Mouse (Mus musculus): ENCODE data around the gene Plekhh3. TPM values are rescaled to one million over a fixed set of nuclear protein-coding genes. Genes with fewer than 3 reads are reported as not detected.

Plekhh3 gene
- 10 to 100 TPM; 18.4 to 24.0 TPM for total RNA-seq (2021)
- long read RNA-seq, experiment 1, partial matches to known transcripts, result 4 of 17 reads
- long read RNA-seq, experiment 1, other reads (novel, unspliced or antisense), result 8 of 17 reads
- long read RNA-seq, experiment 2, transcript Plekhh3-206 (13 exons, 3,010 nt), result major isoform, 7 of 30 reads
- long read RNA-seq, experiment 2, partial matches to known transcripts, result 11 of 30 reads
- long read RNA-seq, experiment 2, other reads (novel, unspliced or antisense), result 7 of 30 reads

DNA sequence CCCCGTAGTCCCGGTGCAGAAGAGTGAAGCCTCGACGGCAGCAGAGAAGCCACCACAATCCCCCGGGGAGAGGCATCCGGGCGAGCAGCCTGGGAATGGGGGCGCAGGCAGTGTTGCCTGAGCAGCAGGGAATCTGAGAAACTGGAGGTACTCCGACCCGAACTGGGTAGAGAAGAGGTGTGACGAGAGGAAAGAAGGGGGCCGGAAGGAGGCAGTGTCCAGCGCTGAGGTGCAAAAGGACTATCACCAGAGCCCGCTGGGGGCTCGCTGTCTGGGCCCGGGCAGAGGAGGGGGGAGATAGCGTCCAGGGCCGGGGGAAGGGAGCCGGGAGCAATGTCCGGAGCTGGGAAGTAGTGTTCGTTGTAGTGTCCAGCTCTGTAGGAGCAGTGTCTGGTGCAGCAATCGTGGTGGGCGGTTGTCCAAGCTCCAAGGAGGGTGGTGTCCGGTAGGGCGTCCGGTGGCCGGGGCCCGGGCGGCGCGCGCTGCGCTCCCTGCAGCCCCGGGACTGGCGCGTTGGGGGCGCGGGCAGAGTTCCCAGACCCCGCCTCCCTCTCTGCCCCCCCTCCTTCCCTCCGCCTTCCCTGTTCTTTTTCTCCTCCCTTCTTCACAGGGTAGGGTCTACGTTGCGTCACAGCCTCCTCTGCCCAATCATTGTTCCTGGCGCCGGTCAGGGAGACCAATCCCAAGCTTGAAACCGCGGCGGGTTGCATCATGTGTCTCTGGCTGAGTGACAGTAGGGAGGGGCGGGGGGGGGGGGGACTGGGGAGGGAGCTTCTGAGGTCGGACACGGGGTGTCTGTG lies at the start of gene Plekhh3:
Gene Plekhh3 (minus strand): TSS at position 541 of the 800 bp plus-strand sequence.
- DNase-seq, result peak; percentile 97

DNA sequence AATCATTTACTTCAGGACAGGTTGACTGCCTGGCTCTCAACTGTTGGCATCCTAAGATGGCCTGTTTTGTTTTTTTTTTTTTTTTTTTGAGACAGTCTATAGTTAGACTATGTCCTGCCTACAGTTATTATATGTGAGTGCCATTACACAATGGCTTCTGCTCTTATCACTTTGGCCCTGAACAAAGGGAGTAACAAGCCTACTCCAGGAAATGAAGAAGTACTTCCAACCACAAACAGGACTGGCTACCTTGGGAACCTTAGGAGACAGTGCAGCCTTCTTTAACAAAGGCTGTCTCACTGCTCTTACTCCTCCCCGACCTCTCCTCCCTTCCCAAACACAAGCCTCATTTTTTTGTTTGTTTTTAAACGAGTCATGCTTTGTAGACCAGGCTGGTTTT lies 49.7 kb upstream of the Plekhh3 start:
- no peak for DNase-seq

DNA sequence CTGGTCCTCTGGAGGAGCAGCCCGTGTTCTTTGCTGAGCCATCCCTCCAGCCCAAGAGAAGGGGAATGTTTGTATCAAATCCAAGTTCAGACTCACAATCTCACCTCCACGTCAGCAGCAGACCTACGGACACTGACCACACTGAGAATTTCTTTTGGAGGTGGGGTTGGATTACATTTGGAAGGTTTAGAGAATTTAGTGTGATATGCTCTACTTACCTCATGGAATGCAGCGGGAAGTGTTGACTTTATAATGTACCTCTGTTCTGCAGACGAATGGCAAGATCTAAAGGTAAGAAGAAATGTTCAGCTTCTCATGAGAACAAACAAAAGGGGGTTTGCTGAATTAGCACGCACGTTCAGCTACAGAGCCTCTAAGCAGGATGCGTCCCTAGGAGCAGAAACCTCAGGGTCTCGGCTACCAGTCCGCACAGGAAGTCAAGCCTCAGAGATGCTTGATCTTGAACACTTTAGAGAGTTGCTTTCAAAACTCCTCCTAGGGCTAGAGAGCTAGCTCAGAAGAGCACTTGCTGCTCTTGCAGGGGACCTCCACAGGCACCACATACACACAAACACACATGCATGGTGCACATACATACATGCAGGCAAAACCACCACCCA lies 47.4 kb upstream of the Plekhh3 start:
- DNase-seq, result no peak

DNA sequence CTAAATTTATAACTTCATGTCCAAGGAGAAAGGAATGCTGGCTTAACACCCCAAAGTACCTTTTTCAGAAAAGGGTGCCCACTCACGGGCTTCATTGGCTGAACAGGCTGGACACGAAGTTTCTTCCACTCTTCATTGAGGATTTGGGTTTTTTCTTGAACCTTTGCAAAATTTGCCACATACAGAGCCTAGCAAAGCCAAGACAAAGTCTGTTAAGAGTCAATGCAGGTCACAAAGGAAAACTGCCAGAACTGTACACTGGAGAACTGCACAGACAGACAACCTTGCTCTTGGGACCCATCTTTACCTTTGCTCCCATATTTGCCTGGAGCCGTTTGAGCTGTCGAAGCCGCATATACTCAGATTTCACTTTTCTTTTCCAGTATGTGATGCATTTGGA lies 45.8 kb upstream of the Plekhh3 start:
- no peak for DNase-seq

DNA sequence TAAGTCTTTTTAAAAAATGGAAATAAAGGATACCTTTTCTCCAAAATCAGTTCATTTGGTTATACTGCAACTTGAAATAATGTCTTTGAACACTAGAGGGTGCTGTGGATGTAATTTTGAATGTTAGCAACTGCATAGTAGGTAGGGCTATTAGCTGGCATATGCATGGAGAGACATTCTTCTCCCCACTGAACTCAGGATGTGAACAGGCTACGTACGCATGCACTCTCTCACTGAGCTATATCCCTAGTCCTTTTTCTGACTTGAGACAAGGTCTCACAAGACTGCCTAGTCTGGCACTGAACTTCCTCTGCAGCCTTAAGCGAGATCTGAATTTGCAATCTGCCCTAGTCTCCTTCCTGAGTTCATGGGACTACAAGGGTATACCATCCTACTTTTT lies 40.8 kb upstream of the Plekhh3 start:
- no peak for DNase-seq

DNA sequence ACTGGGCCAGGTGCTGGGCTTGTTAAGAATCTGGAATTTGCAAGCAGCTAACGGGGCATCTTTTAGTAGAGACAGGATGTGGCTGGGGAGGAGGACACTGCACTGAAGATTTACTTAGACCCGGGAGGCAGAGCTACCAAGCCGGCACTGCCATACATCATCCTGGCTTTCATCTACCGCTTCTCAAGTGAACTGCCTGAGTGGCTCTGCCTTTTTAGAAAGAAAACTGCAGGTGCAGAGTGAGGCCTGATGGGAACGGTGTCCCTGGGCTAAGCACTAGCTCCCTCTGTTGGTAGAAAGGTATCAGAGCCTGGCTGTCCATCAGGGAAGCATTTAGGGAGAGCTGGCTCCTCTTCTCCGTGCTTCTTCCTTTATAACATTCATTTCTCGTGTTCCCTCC lies 29.8 kb upstream of the Plekhh3 start:
- no peak for DNase-seq

DNA sequence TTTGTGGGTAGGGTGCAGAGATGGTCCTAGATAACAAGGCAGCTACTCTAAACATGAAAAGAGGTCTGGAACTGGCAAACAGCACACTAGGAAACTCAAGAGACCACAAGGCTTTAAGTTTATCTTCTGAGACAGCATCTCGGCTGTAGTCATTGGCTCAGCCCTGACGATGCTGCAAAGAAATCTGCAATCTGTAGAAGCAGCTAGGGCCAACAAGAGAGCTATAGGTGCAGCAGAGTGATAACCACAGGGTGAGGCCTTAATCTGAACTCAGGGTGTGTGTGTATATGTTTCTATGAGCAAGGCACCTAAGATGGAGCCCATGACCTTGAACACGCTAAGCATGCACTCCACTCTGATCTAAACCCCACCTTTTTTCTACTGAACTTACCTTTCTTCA lies 28.4 kb upstream of the Plekhh3 start:
- no peak for DNase-seq

DNA sequence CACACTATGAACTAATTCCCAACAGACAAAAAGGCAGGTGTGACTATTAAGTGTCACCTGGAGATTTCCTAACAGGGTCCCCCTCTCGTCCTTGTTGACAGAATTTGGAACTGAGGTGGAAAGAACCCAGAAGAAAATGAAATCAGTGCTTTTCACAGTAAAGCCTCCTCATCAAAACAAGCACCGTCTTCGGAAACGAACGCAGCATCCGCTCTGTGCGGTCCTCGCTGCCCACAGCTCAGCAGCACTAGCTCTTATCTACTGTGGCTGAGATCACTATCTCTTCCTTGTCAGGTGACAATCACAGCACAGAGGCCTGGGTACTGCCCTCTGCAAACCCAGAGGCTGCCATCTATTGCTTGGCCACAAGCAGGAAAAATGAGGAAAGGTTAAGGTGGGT lies 25.0 kb upstream of the Plekhh3 start:
- no peak for DNase-seq

DNA sequence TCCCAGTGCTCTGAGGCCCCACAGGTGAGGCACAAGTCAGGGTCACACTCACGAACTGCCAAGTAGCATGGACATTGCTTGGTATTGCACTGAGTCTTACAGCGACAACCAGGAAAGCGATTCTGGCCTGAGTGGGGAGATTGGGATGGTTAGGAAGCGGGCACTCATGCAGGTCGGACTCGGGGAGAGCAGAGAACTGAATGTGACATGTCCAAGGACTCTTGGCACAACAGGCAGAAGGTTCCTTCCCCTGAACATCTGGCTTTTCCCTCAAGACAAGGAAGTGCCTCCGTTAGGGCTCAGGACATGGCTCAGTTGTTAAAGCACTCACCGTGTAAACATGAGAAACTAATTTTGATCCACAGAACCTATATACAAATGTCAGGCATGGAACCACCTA lies 24.4 kb upstream of the Plekhh3 start:
- no peak for DNase-seq

DNA sequence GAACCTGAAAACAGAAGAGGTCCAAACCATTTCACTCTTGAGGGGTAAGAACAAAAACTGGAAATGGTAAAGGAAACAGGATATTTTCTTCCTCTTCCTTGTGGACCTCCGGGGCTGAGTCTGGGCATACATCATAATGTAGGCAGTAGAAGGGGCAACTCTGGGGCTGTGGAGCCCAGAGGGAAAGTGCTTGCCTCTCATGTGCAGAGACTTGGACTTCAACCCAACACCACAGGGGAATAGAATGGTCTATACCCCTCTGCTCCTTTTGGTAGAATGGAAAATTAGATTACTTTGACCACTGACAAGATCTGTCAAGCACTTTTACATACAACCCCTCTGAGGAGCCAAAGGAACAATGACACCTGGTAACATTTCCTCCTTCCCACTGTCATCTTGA lies 23.9 kb upstream of the Plekhh3 start:
- no peak for DNase-seq

DNA sequence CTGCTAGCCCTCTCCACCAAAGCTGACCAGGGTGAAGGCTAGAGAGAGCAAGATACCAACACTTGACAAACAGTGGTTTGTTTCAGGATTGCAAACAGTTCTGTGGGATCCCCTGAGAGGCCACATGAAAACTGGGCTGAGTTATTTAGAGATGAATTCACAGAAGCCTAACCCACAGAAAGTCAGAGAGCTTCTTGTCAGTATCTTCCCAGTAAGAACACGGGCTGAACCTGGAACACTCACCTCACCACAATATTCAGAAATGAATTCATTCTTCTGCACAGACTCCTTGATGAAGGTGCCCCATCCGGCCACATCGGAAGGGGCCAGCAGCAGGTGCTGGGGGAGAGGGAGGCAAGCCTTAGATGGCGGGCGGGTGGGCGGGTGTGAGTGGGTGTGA lies 23.5 kb upstream of the Plekhh3 start:
- DNase-seq, result no peak

DNA sequence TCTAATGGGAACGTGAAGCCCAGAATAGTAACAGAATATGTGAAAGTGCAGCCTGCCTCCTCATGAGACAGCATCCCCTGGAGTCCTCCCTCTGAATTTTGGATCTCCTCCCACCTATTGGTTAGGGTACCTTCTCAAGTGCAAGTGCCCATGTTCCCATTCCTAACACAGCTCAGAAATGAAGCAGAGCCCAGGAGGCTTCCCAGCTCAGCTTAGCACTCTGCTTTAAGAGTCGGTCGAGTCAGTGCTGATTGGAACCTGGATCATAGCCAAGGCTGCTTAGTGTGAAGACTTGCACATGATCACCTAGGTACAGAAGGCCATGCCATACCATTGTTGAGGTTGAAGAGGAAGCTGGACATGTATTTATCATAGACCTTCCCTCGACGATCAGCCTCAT lies 23.0 kb upstream of the Plekhh3 start:
- DNase-seq, result no peak

DNA sequence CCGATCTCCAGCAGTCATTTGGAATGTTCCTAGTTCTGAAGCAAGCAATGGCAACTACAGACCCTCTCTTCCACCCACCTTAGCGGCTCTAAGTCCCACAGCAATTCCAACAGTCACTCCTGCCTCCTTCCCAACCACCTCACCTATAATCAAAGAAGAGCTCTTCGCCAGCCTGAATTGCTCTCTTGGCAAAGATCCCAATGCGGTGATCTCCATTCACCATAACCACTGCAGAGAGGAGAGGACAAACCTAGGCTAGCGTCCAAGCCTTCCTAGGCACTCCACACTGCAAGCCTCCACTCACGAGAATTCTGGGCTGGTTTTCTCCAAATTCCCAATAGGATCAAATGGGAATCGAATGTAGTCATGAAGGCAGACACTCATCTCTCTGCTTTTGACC lies 21.9 kb upstream of the Plekhh3 start:
- no peak for DNase-seq

DNA sequence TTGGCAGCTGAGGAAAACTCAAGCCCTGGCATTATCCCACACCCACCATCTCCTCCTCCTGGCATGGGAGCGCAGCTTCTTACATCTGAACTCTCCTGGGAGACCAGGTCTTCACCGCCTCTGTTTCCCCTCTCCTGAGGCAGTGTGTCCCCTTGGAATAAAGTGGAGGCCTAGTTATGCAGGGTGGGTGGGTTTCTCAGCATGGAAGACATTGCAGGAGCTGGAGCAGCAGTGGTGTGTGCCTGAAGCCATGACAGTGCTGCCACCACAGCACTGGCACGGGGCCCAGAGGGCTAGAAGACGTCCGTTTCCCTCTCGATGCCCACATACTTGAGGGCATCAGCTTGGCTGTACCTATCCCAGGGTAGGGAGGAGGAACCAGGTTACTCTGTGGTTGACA lies 21.5 kb upstream of the Plekhh3 start:
- no peak for DNase-seq

DNA sequence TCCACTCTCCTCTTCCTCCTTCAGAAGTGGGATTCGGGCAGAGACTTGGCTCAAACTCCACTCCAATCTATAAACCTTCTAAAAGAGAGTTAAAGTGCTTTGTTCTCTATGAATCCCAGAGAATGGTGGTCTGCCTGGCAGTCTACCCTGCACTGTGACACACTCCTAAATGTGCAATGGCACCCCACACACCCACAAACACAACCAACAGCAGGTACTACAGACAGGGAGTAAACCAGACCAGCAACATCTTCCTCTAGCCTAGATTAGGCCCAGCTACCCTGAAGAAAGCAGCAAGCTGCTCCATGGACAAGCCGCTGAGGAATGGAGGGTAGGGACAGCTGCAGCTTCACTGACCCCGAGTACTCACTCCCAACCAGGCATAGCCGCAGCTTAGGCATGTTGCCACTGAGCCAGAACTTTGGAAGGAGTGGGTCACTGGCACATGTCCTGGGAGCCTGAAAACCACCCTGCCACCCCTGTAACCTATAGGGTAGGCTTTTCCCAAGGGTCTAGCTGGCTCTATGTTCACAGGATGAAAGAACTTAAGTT lies 20.8 kb upstream of the Plekhh3 start:
- DNase-seq, result no peak

DNA sequence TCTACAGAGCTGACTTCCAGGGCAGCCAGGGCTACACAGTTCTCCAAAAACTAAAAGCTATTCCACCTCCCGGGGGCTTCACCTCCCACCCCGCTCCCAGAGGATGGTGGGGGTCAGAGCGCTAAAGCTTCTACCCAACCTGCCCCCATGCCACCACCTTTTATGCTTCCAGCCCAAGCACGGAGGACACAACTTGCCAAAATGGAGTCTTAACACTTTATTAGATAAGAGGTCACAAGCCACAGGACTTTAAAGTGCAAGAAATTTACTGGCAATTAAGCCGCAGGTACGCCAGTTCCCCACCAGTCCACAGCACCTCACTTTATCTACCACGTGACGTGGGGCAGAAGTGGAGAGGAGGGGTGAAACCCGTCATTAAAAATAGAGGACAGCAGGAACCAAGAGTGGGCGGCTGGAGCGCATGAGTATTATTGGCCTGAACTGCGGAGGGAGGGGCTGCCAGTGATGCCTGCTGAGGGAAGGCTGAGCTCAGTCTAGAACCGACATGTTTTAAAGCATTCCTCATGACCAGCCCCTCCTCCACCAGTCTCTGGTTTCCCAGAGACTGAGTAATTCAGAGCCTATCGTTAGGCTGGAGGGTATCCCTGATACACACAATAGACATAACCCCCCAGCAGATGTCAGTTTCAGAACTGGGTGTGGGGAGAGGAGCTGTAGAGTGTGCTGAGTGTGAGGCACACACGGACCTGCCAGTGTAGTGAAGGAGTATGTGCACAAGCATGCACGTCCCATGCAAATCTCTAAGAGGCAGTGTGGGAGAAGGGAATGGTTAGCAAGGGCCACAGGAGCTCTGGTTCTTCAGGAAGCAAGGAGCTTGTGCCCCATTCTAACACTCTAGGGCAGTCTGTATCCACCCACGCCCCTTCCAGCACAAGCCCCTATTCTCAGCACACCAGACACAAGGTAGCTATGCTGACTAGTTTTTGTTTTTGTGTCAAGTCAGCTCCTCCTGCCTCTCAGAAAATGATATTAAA lies 20.1 kb upstream of the Plekhh3 start:
- DNase-seq, result no peak

DNA sequence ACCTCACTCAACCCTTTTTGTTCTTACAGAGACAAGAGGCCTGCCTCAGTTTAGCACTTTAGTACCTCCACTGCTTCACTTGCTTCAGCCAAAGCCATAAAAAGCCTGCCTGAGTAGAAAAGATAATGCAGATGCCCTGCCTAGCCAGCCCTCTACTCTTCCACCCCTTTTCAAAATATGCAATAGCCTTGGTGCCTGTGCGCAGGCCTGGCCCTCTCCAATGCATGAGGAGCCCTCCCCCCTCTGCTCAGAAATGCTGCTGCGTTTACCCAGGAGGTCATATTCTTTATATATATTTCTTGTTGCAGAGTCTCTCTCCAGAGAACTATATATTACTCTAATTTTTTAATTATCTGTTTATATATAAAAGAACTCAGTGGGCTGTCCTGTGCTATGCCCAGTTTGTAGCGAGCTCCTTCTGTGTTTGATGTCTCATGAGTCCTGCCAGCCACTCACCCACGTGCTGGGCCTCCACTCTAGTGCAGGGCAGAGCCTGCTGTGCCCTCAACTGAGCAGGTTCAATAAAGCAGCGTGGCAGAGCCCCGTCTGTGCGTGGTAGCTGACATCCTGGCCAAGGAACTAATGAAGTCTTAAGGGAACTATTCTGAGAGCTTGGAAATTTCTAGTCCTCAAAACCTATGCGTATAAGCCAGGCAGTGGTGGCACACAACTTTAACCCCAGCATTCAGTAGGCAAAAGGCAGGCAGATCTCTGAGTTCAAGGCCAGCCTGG lies 19.2 kb upstream of the Plekhh3 start:
- DNase-seq, result no peak

DNA sequence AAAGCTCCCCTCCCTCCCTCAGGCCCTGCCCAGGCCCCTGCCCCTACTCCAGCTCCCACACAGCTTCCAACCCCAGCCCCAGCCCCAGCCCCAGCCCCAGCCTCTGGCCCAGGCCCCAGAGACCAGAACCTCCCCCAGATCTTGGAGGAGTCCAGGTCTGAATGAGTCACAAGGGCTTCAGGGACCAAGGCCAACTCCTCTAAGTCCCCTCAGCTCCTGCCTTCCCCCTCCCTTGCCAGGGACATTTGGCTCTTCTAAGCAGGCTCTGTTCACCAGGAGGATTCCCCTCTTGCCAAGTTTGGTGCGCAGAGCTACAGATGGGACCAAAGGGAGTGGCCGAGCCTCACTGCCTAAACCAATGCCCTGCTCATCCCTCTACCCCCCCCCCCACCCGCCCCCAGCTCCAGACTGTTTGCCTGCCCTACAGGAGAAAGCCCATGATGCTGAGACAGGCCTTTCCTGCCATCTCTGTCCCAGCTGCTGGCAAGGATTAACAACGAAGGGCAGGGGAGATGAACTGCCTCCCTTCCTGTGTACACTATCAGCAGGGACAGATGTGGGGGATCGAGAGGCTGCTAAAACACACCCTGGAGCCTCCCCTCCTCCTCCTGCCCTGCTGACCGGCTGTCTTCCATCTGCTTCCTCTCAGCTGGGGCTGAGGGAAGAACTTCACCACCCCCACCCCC lies 18.5 kb upstream of the Plekhh3 start:
- peak; percentile 86 for DNase-seq

DNA sequence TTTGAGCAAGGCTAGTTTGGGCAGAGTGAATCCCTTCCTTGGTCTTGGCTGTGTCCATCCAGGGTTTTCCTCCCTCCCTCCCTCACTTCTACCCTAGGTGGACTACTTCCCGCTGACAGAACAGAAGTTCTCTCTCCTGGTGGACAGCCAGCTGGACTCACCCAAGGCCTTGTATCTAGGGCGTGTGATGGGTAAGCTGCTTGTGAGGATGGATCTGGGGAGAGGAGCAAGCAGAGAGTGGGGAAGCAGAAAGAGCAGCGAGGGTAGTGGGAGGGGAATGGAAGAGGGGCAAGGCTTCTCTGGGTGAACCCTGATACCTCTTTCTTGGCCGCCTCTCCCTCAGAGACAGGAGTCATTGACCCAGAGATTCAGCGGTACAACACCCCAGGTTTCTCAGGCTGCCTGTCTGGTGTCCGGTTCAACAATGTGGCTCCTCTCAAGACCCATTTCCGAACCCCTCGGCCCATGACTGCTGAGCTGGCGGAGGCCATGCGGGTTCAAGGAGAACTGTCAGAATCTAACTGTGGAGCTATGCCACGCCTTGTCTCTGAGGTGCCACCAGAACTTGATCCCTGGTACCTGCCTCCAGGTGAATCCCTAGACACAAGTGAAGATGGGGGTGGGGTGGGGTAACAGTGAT lies 17.1 kb upstream of the Plekhh3 start:
- DNase-seq, result no peak

DNA sequence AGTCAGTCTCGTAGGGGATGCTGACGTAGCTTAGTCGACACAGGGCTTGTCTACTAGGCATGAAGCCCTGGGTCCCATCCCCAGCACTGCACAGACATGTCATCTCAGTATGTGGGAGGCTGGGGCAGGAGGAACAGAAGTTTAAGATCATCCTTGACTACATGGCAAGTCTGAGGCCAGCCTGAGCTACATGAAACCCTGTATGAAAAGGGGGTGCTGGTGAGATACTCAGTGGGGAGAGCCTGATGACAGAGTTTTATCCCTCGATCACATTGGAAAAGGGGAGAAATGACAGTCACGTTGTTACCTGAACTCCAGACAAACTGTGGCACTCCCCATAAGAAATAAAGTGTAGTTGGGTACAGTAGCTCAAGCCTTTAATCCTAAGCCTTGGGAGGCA lies 16.4 kb upstream of the Plekhh3 start:
- DNase-seq, result no peak

All from gastrocnemius, postnatal 25 days (tissue).